Mouse (Mus musculus) small intestine, adult 2 months (tissue): ENCODE measurements around the gene Hoxa10.

ENCODE experiments used
- CTCF ChIP-seq: fragments of 200-500 bp; IDR thresholded peaks from 2 replicates; pipeline ENCODE4 v1.5.1; 2012; ENCODE audit warnings: low read depth, mild to moderate bottlenecking, control low read depth, inconsistent platforms, low read length, moderate library complexity, mixed read lengths; ENCODE audit not compliant: insufficient replicate concordance, insufficient read length; ENCODE audit errors: extremely low read depth
- POLR2A ChIP-seq: fragments of 200-500 bp; IDR thresholded peaks from 2 replicates; pipeline ENCODE4 v1.6.1; 2012; ENCODE audit warnings: low read depth, mild to moderate bottlenecking, control low read depth, inconsistent platforms, low read length, moderate library complexity

GRCm38 (mm10) chr6:52267221-52267620, 26.6 kb upstream of the Hoxa10 start:
- TF ChIP-seq CTCF (no peak), POLR2A (no peak)
